Mouse (Mus musculus): ENCODE measurements around the gene Pecam1.
"Not testable (repeated sequence)": the region's sequence is repeated elsewhere in the genome, so short reads cannot be mapped to it uniquely, and the experiment has no call there.

Pecam1 gene

DNA sequence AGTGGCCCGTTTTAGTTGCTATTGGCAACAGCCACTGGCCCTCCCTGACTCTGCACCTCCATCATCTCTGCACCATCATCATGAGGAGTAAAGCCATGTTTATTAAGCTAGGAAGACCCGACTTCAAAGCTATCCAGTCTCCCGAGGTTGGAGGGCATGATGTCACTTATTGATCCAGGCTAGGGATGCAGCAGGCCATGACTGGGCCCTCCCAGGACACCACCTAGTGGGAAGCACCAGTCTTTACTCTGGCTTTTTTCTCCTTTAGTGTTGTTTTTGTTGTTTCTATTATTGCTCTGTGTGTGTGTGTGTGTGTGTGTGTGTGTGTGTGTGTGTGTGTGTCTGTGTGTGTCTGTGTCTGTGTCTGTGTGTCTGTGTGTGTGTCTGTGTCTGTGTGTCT, 124.9 kb downstream of the Pecam1 start:
- DNase-seq (ENCODE audit: low read depth), result no peak

- DNase-seq (ENCODE audit: low read depth), result peak; percentile 61
Measured at GRCm38 (mm10) chr11:106623629-106624028, 126.8 kb downstream of the Pecam1 start.

- DNase-seq (ENCODE audit: low read depth), result no peak
Measured at GRCm38 (mm10) chr11:106622056-106622455, 128.4 kb downstream of the Pecam1 start.

DNA sequence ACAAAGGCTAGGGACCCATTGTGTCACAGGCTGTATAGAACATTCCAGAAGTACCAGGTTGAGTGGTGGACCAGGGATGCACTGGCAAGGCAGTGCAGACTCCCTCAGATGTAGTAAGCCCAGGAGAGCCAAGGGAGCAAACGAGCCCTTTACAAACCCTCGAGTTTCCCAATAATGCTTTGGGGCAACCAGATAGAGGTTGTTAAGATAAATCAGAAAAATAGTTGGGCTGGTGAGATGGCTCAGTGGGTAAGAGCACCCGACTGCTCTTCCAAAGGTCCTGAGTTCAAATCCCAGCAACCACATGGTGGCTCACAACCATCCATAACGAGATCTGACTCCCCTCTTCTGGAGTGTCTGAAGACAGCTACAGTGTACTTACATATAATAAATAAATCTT, 131.7 kb downstream of the Pecam1 start:
- not testable (repeated sequence) for DNase-seq (ENCODE audit: low read depth)

DNA sequence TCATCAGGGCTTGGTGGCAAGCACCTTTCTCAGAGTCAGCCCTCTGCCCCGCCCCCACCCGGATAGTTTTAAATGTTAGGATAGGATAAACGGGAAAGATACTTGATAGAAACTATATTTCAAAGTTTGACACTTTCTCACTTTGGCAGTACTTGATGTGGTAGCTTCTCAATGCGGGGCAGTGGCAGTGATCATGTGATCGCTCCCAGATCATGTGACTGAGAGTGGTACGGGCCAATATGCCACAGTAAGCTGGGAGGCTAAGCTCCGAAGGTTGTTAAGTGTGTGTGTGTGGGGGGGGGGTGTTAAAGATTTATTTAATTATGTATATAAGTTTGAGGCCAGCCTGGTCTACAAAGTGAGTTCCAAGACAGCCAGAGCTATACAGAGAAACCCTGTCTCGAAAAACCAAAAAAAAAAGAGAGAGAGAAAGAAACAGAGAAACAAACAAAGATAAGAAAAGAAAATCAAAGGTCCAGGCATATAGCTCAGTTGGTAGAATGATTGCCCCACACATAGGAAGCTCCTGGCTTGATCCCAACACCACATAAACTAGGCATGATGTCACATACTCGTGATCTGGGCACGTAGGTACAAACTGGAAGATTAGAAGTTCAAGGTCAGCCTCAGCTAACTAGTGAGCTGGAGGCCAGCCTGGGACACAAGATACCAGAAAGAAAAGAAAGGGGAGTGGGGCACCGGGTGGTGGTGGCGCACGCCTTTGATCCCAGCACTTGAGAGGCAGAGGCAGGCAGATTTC, 132.4 kb downstream of the Pecam1 start:
- DNase-seq (ENCODE audit: low read depth), result peak; percentile 65

- peak; percentile 14 for DNase-seq (ENCODE audit: low read depth)
Measured at GRCm38 (mm10) chr11:106615561-106615960, 134.9 kb downstream of the Pecam1 start.

DNA sequence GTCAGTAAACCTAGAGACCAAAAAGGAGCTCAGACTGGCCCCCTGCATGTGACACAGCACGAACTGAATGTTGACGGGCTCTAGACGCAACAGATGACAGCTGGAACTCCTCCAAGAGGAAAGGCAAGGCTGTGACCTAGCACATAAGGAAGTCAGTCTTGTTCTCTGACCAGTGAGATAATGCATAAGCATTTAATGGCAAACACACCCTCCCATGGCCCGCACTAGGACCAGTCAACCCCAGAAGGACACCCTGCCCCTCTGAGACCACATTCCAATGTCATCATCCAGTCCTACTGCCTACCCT, 136.1 kb downstream of the Pecam1 start:
- DNase-seq (ENCODE audit: low read depth), result no peak

DNA sequence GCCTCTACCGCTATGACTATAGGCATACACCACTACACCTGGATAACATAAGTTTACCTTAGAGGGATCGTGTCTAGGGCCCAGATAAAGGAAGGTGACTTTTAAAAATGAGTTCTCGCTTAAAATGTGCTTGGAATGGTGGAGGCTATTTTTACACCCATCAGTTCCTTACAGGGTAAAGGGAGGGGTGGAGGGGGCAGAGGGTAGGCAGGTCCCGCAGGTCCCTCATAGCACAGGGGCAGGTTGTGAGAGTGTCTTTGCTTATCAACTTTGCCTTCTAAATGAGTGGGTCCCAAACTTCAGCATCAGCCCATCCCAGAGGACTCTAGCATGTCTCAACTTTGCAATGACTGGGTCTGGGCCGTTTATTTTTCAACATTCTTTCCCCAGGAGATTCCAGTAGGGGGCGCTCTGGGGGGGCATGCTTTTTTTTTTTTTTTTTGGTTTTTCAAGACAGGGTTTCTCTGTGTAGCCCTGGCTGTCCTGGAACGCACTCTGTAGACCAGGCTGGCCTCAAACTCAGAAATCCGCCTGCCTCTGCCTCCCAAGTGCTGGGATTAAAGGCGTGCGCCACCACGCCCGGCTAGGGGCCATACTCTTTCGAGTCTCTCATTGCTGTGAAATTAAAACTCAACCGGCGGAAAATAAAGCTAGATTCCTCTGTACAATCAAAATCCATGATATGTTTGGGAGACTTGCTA, 136.6 kb downstream of the Pecam1 start:
- peak; percentile 48 for DNase-seq (ENCODE audit: low read depth)

- peak; percentile 99 for DNase-seq (ENCODE audit: low read depth)
Measured at GRCm38 (mm10) chr11:106612961-106613637, 137.3 kb downstream of the Pecam1 start, which contains the start of gene Tex2. Gene Tex2, minus strand, starts transcription at chr11:106613423.

DNA sequence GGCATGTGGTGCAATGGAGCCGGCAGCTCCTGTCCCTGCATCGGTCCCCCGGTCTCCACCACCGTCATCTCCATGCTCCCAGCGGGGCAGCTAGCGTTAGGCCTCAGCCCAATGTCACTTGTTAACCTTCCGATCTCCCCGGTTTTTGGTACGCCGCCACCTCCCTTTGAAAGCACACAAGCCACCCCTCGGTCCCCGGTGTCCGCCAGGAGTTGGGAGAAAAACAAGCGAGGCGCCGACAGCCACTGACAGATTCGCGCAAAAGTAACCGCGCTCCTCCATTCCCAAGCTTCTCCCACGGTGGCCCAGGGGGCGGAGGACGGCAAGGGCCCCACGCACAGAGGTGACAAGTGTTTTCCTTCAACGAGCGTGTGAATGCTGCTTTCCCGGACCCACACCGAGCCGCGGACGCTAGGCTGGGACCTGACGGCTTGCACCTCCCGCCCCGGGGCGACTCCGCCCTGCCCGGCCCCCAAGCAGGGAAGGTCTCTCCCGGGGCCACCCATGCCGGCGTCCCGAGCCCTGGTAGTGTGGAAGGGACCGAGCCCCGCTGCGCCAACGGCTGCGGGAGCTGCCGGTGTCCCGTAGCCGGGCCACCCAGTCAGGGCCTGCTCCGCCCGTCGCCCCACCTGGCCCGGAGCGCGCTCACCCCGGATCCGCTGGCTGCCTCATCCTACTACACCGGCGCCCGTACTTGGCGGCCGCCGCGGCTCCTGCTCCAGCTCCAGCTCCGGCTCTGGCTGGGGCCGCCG, 138.0 kb downstream of the Pecam1 start:
- peak; percentile 51 for DNase-seq (ENCODE audit: low read depth)

GRCm38 (mm10) chr11:106609731-106610130, 140.7 kb downstream of the Pecam1 start:
- DNase-seq (ENCODE audit: low read depth), result no peak

- DNase-seq (ENCODE audit: low read depth), result no peak
Measured at GRCm38 (mm10) chr11:106607316-106607715, 143.1 kb downstream of the Pecam1 start.

GRCm38 (mm10) chr11:106606042-106606441, 144.4 kb downstream of the Pecam1 start:
- no peak for DNase-seq (ENCODE audit: low read depth)

Data from NIH3T3 (cell line).